Mouse (Mus musculus): ENCODE measurements at regions not wholly inside any gene's neighbourhood (a gene's known extent, or its start where the extent isn't known, plus 50 kb on each side); places are given as distances from the start of the nearest gene placed in this dataset.
A peak's percentile ranks its signal among the peaks of the same experiment; 100 is the strongest.

- no peak overlapping the region for H3K27ac ChIP-seq (replicated peaks; ENCODE audit: low read depth, low read length)
- H3K36me3 ChIP-seq (ENCODE audit: control insufficient read depth, insufficient read depth, low read length) = no peaks in the 10 kb centered on the region
- ATAC-seq (ENCODE audit: low FRiP score, low TSS enrichment) = no peak
- no peak for DNase-seq
- no peaks in the 10 kb centered on the region for H3K27me3 ChIP-seq (ENCODE audit: control insufficient read depth, insufficient read depth, low read length)
- H3K4me2 ChIP-seq (ENCODE audit: low read length) = no peak overlapping the region
- no peak overlapping the region for H3K9ac ChIP-seq (replicated peaks; ENCODE audit: low read length)
- 39% methylated on average over 3 of the region's 3 CpGs for WGBS
- H3K4me3 ChIP-seq (replicated peaks; ENCODE audit: low read depth, low read length) = no peak overlapping the region
- no peaks in the 10 kb centered on the region for H3K9me3 ChIP-seq (ENCODE audit: control insufficient read depth, low read length)
- H3K4me1 ChIP-seq (ENCODE audit: control insufficient read depth, insufficient read depth, low read length) = no peaks in the 10 kb centered on the region
Measured at GRCm38 (mm10) chr3:101749841-101750240, 98.9 kb downstream of the Mab21l3 start.

GRCm38 (mm10) chr3:101749031-101749632 lies 99.6 kb downstream of the Mab21l3 start:
- Histone ChIP-seq H3K27ac (replicated peaks; ENCODE audit: low read depth, low read length) (no peak overlapping the region), H3K36me3 (ENCODE audit: control insufficient read depth, insufficient read depth, low read length) (no peaks in the 10 kb centered on the region), H3K9ac (replicated peaks; ENCODE audit: low read length) (no peak overlapping the region), H3K27me3 (ENCODE audit: control insufficient read depth, insufficient read depth, low read length) (no peaks in the 10 kb centered on the region), H3K4me2 (ENCODE audit: low read length) (no peak overlapping the region), H3K9me3 (ENCODE audit: control insufficient read depth, low read length) (no peaks in the 10 kb centered on the region), H3K4me1 (ENCODE audit: control insufficient read depth, insufficient read depth, low read length) (no peaks in the 10 kb centered on the region), H3K4me3 (replicated peaks; ENCODE audit: low read depth, low read length) (no peak overlapping the region)
- no peak for ATAC-seq (ENCODE audit: low FRiP score, low TSS enrichment)
- whole genome bisulfite sequencing = 46% methylated on average over 3 of the region's 3 CpGs
- DNase-seq = peak; percentile 12

GRCm38 (mm10) chr3:101748186-101748585 lies 100.6 kb downstream of the Mab21l3 start:
- no peak overlapping the region for H3K9ac ChIP-seq (replicated peaks; ENCODE audit: low read length)
- 21% methylated on average over 4 of the region's 4 CpGs for WGBS
- no peaks in the 10 kb centered on the region for H3K27me3 ChIP-seq (ENCODE audit: control insufficient read depth, insufficient read depth, low read length)
- H3K27ac ChIP-seq (replicated peaks; ENCODE audit: low read depth, low read length) = no peak overlapping the region
- H3K9me3 ChIP-seq (ENCODE audit: control insufficient read depth, low read length) = no peaks in the 10 kb centered on the region
- no peak overlapping the region for H3K4me3 ChIP-seq (replicated peaks; ENCODE audit: low read depth, low read length)
- DNase-seq (no peak), ATAC-seq (ENCODE audit: low FRiP score, low TSS enrichment) (no peak)
- no peak overlapping the region for H3K4me2 ChIP-seq (ENCODE audit: low read length)
- H3K4me1 ChIP-seq (ENCODE audit: control insufficient read depth, insufficient read depth, low read length) = no peaks in the 10 kb centered on the region
- no peaks in the 10 kb centered on the region for H3K36me3 ChIP-seq (ENCODE audit: control insufficient read depth, insufficient read depth, low read length)

- ATAC-seq (ENCODE audit: low FRiP score, low TSS enrichment) = no peak
- no peaks in the 10 kb centered on the region for H3K27me3 ChIP-seq (ENCODE audit: control insufficient read depth, insufficient read depth, low read length)
- 89% methylated on average over 4 of the region's 4 CpGs for WGBS
- no peaks in the 10 kb centered on the region for H3K9me3 ChIP-seq (ENCODE audit: control insufficient read depth, low read length)
- no peak overlapping the region for H3K27ac ChIP-seq (replicated peaks; ENCODE audit: low read depth, low read length)
- no peaks in the 10 kb centered on the region for H3K36me3 ChIP-seq (ENCODE audit: control insufficient read depth, insufficient read depth, low read length)
- no peak for DNase-seq
- no peak overlapping the region for H3K4me3 ChIP-seq (replicated peaks; ENCODE audit: low read depth, low read length)
- no peaks in the 10 kb centered on the region for H3K4me1 ChIP-seq (ENCODE audit: control insufficient read depth, insufficient read depth, low read length)
- no peak overlapping the region for H3K4me2 ChIP-seq (ENCODE audit: low read length)
- no peak overlapping the region for H3K9ac ChIP-seq (replicated peaks; ENCODE audit: low read length)
Measured at GRCm38 (mm10) chr3:101740906-101741305, 107.9 kb downstream of the Mab21l3 start.

GRCm38 (mm10) chr3:101737197-101737596 lies 111.6 kb downstream of the Mab21l3 start:
- H3K27ac ChIP-seq (replicated peaks; ENCODE audit: low read depth, low read length) = no peak overlapping the region
- no peaks in the 10 kb centered on the region for H3K9me3 ChIP-seq (ENCODE audit: control insufficient read depth, low read length)
- ATAC-seq (ENCODE audit: low FRiP score, low TSS enrichment) = no peak
- no peaks in the 10 kb centered on the region for H3K36me3 ChIP-seq (ENCODE audit: control insufficient read depth, insufficient read depth, low read length)
- H3K4me1 ChIP-seq (ENCODE audit: control insufficient read depth, insufficient read depth, low read length) = no peaks in the 10 kb centered on the region
- WGBS = 94% methylated on average over 6 of the region's 6 CpGs
- DNase-seq = no peak
- H3K9ac ChIP-seq (replicated peaks; ENCODE audit: low read length) = no peak overlapping the region
- H3K4me2 ChIP-seq (ENCODE audit: low read length) = no peak overlapping the region
- no peaks in the 10 kb centered on the region for H3K27me3 ChIP-seq (ENCODE audit: control insufficient read depth, insufficient read depth, low read length)
- H3K4me3 ChIP-seq (replicated peaks; ENCODE audit: low read depth, low read length) = no peak overlapping the region

- no peaks in the 10 kb centered on the region for H3K27me3 ChIP-seq (ENCODE audit: control insufficient read depth, insufficient read depth, low read length)
- no peaks in the 10 kb centered on the region for H3K4me1 ChIP-seq (ENCODE audit: control insufficient read depth, insufficient read depth, low read length)
- H3K27ac ChIP-seq (replicated peaks; ENCODE audit: low read depth, low read length) = no peak overlapping the region
- H3K9me3 ChIP-seq (ENCODE audit: control insufficient read depth, low read length) = no peaks in the 10 kb centered on the region
- H3K9ac ChIP-seq (replicated peaks; ENCODE audit: low read length) = no peak overlapping the region
- ATAC-seq (ENCODE audit: low FRiP score, low TSS enrichment) = no peak
- WGBS = 84% methylated on average over 3 of the region's 3 CpGs
- DNase-seq = no peak
- H3K4me3 ChIP-seq (replicated peaks; ENCODE audit: low read depth, low read length) = no peak overlapping the region
- no peaks in the 10 kb centered on the region for H3K36me3 ChIP-seq (ENCODE audit: control insufficient read depth, insufficient read depth, low read length)
- no peak overlapping the region for H3K4me2 ChIP-seq (ENCODE audit: low read length)
Measured at GRCm38 (mm10) chr3:101729044-101729443, 119.7 kb downstream of the Mab21l3 start.

GRCm38 (mm10) chr3:101722926-101723325 lies 118.4 kb upstream of the Atp1a1 start:
- H3K9ac ChIP-seq (replicated peaks; ENCODE audit: low read length) = no peak overlapping the region
- H3K27me3 ChIP-seq (ENCODE audit: control insufficient read depth, insufficient read depth, low read length) = no peaks in the 10 kb centered on the region
- no peak overlapping the region for H3K4me3 ChIP-seq (replicated peaks; ENCODE audit: low read depth, low read length)
- H3K9me3 ChIP-seq (ENCODE audit: control insufficient read depth, low read length) = no peaks in the 10 kb centered on the region
- no peaks in the 10 kb centered on the region for H3K36me3 ChIP-seq (ENCODE audit: control insufficient read depth, insufficient read depth, low read length)
- WGBS = 42% methylated on average over 6 of the region's 6 CpGs
- ATAC-seq (ENCODE audit: low FRiP score, low TSS enrichment) (no peak), DNase-seq (peak; percentile 51)
- H3K4me2 ChIP-seq (ENCODE audit: low read length) = no peak overlapping the region
- H3K4me1 ChIP-seq (ENCODE audit: control insufficient read depth, insufficient read depth, low read length) = no peaks in the 10 kb centered on the region
- H3K27ac ChIP-seq (replicated peaks; ENCODE audit: low read depth, low read length) = no peak overlapping the region

- DNase-seq = no peak
- 93% methylated on average over 4 of the region's 4 CpGs for WGBS
- no peak overlapping the region for H3K9ac ChIP-seq (replicated peaks; ENCODE audit: low read length)
- H3K4me2 ChIP-seq (ENCODE audit: low read length) = no peak overlapping the region
- ATAC-seq (ENCODE audit: low FRiP score, low TSS enrichment) = no peak
- H3K27ac ChIP-seq (replicated peaks; ENCODE audit: low read depth, low read length) = no peak overlapping the region
- H3K36me3 ChIP-seq (ENCODE audit: control insufficient read depth, insufficient read depth, low read length) = no peaks in the 10 kb centered on the region
- H3K4me1 ChIP-seq (ENCODE audit: control insufficient read depth, insufficient read depth, low read length) = no peaks in the 10 kb centered on the region
- H3K9me3 ChIP-seq (ENCODE audit: control insufficient read depth, low read length) = no peaks in the 10 kb centered on the region
- H3K4me3 ChIP-seq (replicated peaks; ENCODE audit: low read depth, low read length) = no peak overlapping the region
- H3K27me3 ChIP-seq (ENCODE audit: control insufficient read depth, insufficient read depth, low read length) = no peaks in the 10 kb centered on the region
Measured at GRCm38 (mm10) chr3:101722001-101722400, 117.5 kb upstream of the Atp1a1 start.

GRCm38 (mm10) chr3:101715416-101715815 lies 110.9 kb upstream of the Atp1a1 start:
- no peak overlapping the region for H3K4me2 ChIP-seq (ENCODE audit: low read length)
- DNase-seq = no peak
- no peak for ATAC-seq (ENCODE audit: low FRiP score, low TSS enrichment)
- peaks cover 23% of the 10 kb centered on the region for H3K4me1 ChIP-seq (ENCODE audit: control insufficient read depth, insufficient read depth, low read length)
- H3K4me3 ChIP-seq (replicated peaks; ENCODE audit: low read depth, low read length) = no peak overlapping the region
- H3K9me3 ChIP-seq (ENCODE audit: control insufficient read depth, low read length) = no peaks in the 10 kb centered on the region
- no peaks in the 10 kb centered on the region for H3K27me3 ChIP-seq (ENCODE audit: control insufficient read depth, insufficient read depth, low read length)
- no peaks in the 10 kb centered on the region for H3K36me3 ChIP-seq (ENCODE audit: control insufficient read depth, insufficient read depth, low read length)
- no peak overlapping the region for H3K27ac ChIP-seq (replicated peaks; ENCODE audit: low read depth, low read length)
- H3K9ac ChIP-seq (replicated peaks; ENCODE audit: low read length) = no peak overlapping the region

Measured in midbrain, embryonic 14.5 days (tissue).